Mouse (Mus musculus): ENCODE data around the gene Atp13a4.
A peak's percentile ranks its signal among the peaks of the same experiment; 100 is the strongest.

Gene Atp13a4

GRCm38 (mm10) chr16:29480396-29480795 lies 64.3 kb downstream of the Atp13a4 start:
- DNase-seq (ENCODE audit: low read depth, low spot score): no peak

- no peak for DNase-seq (ENCODE audit: low read depth, low spot score)
These were observed 80.9 kb downstream of the Atp13a4 start for GRCm38 (mm10) chr16:29463798-29464197.

DNA sequence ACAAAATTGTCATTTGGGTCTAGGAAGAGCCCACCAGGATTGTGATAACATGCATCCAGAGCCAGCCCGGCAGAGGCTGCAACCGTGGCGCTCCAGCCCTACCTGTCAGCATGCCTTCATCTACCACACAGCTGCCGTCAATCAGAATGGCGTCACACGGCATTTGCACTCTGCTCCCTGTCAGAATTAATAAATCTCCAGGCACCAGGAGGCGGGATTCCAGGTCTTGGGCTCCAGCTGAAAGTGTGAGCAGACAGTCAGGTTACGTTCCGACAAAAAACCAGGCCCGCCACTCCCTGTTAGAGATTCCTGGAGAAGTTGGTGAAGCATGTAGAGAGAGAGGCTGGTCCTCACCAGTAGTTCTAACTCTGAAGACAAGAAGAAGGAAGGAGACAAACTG lies 85.3 kb downstream of the Atp13a4 start:
- DNase-seq (ENCODE audit: low read depth, low spot score): no peak

DNA sequence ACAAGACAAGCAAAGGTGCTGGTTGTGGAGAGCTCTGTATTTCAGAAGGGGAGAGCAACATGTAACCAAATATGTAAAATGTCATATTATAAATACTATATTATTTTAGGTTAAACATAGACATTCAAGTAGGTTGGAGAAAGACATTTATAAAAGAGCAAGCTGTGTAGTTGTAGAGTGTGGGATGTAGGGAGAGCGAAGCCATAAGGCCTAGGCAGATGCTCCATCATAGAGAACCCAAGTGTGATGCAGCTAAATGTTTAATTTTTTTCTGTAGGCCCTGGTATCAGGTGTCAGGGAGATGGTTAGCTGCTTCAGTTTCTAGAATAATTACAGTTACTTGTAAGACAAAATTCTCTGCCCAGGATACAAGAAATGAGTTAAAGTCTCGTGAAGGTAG lies 87.8 kb downstream of the Atp13a4 start:
- no peak for DNase-seq (ENCODE audit: low read depth, low spot score)

- DNase-seq (ENCODE audit: low read depth, low spot score): no peak
These were observed 91.4 kb downstream of the Atp13a4 start for GRCm38 (mm10) chr16:29453282-29453681.

DNA sequence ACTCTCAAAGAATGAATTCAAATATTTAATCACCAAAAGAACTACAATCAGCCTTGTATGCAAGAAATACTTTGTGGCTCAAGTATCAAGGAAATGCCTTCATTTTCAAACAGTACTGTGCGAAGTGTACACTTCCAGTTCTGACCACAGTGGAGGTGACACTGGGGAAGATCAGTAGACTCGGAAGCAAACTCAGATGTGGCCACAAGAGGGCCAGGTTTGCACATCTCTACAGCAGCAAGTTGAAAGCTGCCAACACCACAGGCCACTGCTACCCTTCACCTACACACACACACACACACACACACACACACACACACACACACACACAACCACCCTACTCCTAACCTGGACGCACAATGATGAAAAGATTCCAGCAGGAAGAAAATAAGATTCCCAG lies 93.0 kb downstream of the Atp13a4 start:
- DNase-seq (ENCODE audit: low read depth, low spot score): no peak

- DNase-seq (ENCODE audit: low read depth, low spot score): no peak
These were observed 102.5 kb downstream of the Atp13a4 start for GRCm38 (mm10) chr16:29442126-29442525.

GRCm38 (mm10) chr16:29441405-29441985 lies 103.2 kb downstream of the Atp13a4 start:
- no peak for DNase-seq (ENCODE audit: low read depth, low spot score)

GRCm38 (mm10) chr16:29438045-29438444 lies 106.6 kb downstream of the Atp13a4 start:
- no peak for DNase-seq (ENCODE audit: low read depth, low spot score)

GRCm38 (mm10) chr16:29435746-29436145 lies 108.9 kb downstream of the Atp13a4 start:
- peak; percentile 16 for DNase-seq (ENCODE audit: low read depth, low spot score)

DNA sequence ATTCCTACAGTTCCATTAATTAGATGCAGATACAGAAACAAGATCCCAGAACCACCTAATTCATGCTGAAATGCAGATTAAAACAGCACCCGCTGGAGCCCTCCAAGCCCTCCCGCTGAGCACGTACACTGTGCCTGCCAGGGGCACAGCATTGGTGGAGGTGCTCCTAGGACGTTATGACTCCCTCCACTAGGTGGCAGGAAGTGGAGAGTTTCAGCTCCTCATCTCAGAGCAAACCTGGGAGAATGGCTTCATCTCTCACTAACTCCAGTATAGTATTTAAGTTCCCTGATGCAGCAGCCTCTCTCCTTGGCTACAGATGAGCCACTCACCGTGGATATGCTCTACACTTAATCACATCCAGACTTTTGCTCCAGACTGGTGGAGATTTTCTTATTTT lies 110.0 kb downstream of the Atp13a4 start:
- no peak for DNase-seq (ENCODE audit: low read depth, low spot score)

- no peak for DNase-seq (ENCODE audit: low read depth, low spot score)
These were observed 129.8 kb downstream of the Atp13a4 start for GRCm38 (mm10) chr16:29414822-29415221.

GRCm38 (mm10) chr16:29407319-29407718 lies 137.3 kb downstream of the Atp13a4 start:
- no peak for DNase-seq (ENCODE audit: low read depth, low spot score)

GRCm38 (mm10) chr16:29399079-29399478 lies 145.6 kb downstream of the Atp13a4 start:
- peak; percentile 47 for DNase-seq (ENCODE audit: low read depth, low spot score)

DNA sequence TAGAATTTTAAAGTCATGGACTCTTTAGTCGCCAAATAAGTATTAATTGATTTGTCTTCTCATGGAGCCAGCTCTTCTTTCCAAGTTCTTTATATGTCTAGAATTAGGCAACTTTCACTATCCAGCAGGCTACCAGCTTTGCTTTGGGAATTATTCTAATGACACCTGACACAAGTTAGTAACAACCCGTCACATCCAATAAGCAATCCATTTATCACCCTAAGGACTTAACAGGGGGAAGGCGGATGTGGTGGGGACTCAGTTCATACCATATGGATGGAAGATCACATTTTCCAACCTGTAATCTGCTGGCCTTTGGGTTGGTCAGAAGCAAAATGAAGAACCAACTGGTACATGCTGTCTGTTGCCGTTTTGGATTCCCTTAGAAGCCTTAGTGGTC lies 159.9 kb downstream of the Atp13a4 start:
- DNase-seq (ENCODE audit: low read depth, low spot score): no peak

- no peak for DNase-seq (ENCODE audit: low read depth, low spot score)
These were observed 166.2 kb downstream of the Atp13a4 start, which contains the start of gene Atp13a5 for GRCm38 (mm10) chr16:29378458-29378857. Gene Atp13a5 (minus strand): TSS chr16:29378732.

DNA sequence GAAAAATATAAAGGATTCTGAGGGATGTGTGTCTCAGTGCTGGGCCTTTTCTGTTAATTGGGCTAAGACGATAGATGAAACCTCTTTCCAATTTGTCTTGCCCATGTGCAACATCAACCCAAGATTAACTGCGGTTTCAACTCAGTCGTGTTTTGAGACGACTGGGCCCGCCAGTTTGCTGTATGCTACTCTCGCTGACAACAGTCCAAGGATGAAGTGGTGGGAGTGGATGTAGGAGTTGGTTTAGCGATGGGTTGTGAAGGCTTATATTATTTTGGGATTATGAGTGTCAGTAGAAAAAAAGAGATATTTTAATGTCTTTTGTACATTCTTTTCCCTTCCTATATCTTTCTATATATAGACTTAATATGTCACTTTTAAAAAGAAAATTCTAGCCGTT lies 170.0 kb downstream of the Atp13a4 start:
- DNase-seq (ENCODE audit: low read depth, low spot score): no peak

All from skeletal muscle tissue, adult 2 months (tissue).